Mouse (Mus musculus): ENCODE results near the gene Ubl5.

GRCm38 (mm10) chr9:20694721-20695235 is 52.1 kb downstream of the Ubl5 start:
- TF ChIP-seq CTCF (IDR thresholded peaks at IDR 0.05; ENCODE audit: insufficient read depth, low read length) (no peak), POLR2A (IDR thresholded peaks at IDR 0.05; ENCODE audit: borderline replicate concordance, extremely low read depth, low read depth, low read length) (no peak)

Measured in lung, adult 2 months (tissue).